Mouse (Mus musculus) mouse embryonic stem cell (cell line): ENCODE measurements at regions not wholly inside any gene's neighbourhood (a gene's known extent, or its start where the extent isn't known, plus 50 kb on each side); places are given as distances from the start of the nearest gene placed in this dataset.

Experiments used
- in situ Hi-C, 2 experiments: fragments of 300-500 bp; cut with MboI; formaldehyde crosslinking; loops; 1 replicate in 1 of 2; 3 replicates in 1 of 2; pipeline ENCODE4 v1.14.3; 2019 to 2020; ENCODE audit warnings: low sequenced_read_pairs in 2 of 2, low pct_unique_long_range_greater_than_20kb in 1 of 2, mixed read lengths in 1 of 2; ENCODE audit not compliant: unreplicated experiment in 1 of 2

GRCm38 (mm10) chr12:102057979-102058378, 70.6 kb upstream of the Slc24a4 start:
- in situ Hi-C loops: loop anchor here in 1 of 2 experiments (10.0 kb wide), 1 partner anchor 327 kb away; no protein-coding TSS in a partner anchor

DNA sequence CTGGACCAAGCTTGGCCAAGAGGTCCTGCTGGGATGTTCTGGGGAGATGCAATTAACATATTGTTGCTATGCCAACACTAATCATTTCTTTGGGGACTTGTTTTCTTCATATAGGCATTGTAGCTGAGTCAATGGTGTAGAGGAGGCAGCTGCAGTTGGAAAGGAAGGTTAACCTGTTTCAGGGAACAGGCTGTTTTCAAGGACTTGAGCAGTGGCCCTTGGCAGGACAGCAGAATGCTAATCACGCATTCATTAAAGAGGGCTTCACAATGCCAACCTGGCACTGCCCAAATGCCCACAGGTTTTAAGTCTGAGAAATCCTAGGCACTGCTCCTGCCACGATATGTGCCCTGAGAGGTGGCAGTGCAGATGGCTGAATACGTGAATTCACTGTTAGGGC, 70.1 kb upstream of the Slc24a4 start:
- in situ Hi-C loops: loop anchor here in 1 of 2 experiments (10.0 kb wide), 1 partner anchor 326 kb away; no protein-coding TSS in a partner anchor

DNA sequence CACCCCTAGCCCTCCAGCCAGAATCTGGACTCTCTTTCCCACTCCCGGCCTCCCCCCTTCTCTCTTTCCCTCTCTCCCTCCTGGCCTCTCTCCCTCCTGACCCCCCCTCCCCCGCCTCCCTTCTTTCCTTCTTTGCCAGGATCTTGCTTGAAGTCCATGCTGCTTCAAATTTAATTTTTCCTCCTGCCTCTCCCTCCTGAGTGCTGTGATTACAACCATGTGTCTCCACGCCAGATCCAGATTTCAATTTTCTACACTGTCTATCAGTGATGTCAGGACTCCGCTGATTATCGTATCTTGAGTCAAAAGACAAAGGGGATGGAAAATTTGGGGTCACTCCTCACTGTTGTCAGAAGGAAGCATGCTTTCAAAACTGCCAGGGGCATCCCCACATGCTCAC, 67.4 kb upstream of the Slc24a4 start:
- in situ Hi-C loops: no loop called here

- in situ Hi-C loops: no loop called here
Observed at GRCm38 (mm10) chr12:102061657-102062614, 66.6 kb upstream of the Slc24a4 start.

GRCm38 (mm10) chr12:102062648-102063047, 65.9 kb upstream of the Slc24a4 start:
- in situ Hi-C loops: no loop called here

DNA sequence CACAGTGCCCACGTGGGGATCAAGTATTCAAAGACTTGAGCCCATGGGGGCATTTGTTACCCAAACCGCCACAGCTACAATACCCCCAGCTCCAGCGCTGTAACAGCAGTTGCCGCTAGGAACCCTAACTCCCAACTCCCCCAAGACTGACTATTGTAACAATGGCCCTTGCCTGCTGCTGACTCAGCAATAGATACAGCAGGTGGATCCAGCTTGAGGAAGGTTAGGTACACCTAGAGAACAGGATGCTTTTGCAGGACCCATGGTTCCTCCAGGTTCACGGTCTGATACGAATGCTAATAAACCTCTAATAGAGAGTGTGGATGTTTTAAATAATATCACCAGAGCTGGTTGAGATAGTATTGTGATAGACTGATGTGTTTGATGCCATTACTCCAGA, 65.3 kb upstream of the Slc24a4 start:
- in situ Hi-C loops: no loop called here

- in situ Hi-C loops: no loop called here
Observed at GRCm38 (mm10) chr12:102064710-102065325, 63.7 kb upstream of the Slc24a4 start.

DNA sequence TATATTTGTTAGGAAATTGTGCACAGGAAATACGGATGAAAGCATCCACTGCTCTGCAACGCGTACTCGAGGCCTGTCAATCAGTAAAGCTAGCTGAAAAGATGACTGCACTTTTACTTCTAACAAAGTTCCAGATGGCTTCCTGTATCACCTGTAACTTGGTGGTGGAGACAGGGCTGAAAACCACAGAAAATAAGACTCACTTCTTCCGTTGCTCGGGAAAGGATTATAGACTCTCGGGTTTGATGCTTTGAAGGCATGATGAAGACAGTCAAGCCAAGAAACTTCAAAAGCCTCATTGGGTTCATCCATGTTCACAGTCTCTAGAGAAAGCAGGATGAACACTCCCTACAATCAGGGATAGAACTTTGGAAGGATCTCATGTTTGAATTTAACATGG, 60.8 kb upstream of the Slc24a4 start:
- in situ Hi-C loops: no loop called here

DNA sequence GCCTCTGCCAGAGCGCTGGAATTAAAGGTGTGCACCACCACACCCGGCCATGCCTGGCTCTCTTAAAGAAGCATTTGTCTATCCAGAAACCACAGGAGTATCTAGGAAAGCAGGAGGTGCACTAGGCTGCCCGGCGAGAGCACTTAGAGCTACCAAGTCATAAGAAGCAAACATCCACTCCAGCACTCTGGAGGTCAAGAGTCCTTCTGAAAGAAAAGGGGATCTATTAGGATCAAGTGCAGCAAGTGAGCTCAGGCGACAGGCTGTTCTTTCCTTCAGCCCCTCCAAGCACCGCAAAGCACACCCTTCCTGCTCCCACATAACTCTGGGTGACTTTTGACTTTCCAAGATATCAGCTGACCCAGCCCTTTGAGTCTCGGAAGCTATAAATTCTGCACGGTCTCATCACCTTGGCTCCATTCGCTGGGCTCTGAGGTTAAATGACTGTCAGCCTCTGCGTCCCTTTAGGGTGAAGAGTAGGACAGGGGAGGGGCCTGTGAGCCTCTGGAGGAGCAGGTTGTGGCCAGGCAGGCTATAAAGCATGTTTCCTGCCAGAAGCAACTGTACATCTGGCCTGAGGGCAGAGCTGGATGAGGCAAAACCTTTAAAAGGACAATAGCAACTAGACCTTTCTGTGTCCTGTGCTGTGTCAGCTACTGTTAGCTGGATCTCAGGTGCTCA, 58.9 kb upstream of the Slc24a4 start:
- in situ Hi-C loops: no loop called here

- in situ Hi-C loops: no loop called here
Observed at GRCm38 (mm10) chr12:102071888-102072619, 56.5 kb upstream of the Slc24a4 start.

DNA sequence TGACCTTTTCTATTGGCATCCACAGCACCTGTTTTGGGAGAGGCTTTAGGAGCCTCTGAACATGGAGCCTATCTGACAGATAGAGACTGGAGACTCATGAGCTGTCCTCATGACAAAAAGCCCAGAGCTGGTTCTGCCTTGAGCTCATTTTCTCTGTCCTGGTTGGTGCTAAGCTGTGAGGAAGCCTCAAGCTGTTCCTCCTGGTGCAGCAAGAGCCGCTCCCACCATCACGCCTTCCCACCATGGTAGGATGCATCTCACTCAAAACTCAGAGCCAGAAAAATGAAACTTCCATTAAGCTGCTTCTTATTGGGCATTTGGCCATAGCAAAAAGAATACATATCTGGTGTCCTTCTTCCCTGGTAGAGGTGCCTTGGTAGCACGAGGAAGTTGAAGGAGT, 55.0 kb upstream of the Slc24a4 start:
- in situ Hi-C loops: no loop called here

DNA sequence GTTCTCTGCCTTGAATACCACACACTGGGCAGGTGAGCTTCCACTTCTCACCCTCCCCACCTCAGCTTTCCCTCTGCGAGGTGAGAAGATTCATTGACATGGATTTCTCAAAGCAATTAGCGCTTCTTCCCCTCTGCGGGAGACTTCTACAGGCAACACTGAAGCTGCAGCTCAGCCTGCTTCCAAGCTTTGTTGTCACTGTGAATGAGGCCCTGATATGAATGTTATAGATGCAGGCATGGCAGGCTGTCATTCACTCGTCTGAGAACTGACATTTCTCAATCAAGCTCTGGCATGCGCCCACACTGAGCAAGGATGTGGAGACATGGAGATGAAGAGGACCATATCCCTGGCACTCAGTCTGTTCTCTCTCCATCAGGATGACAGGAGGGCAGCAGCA, 52.2 kb upstream of the Slc24a4 start:
- in situ Hi-C loops: no loop called here
